Mouse (Mus musculus): ENCODE data around the gene Rps12. TPM values are rescaled to one million over a fixed set of nuclear protein-coding genes. Genes with fewer than 3 reads are reported as not detected.

The Rps12 gene
- 2,181 and 2,376 TPM in 2 replicates for polyA plus RNA-seq (2012; rRNA removed)

GRCm38 (mm10) chr10:23787062-23787821 lies at the start of gene Rps12:
Rps12 (minus strand) TSS chr10:23787275.

GRCm38 (mm10) chr10:23796551-23797503 lies 9.8 kb upstream of the Rps12 start, which contains the start of gene Slc18b1:
Slc18b1 (plus strand) TSS chr10:23796986.

Other genes starting within 250 kb of the Rps12 start
- 9.4 and 15.9 TPM in 2 replicates for gene Slc18b1, start 9.7 kb upstream of the Rps12 start, polyA plus RNA-seq (2012; rRNA removed)
- gene Vnn3, start 64.2 kb upstream of the Rps12 start, polyA plus RNA-seq (2012; rRNA removed) = 0.96 and 1.1 TPM in 2 replicates
- 13.5 and 22.5 TPM in 2 replicates for gene Vnn1, start 107.4 kb upstream of the Rps12 start, polyA plus RNA-seq (2012; rRNA removed)
- gene Taar1, start 133.1 kb upstream of the Rps12 start, polyA plus RNA-seq (2012; rRNA removed) = not detected in 2 replicates
- not detected in 2 replicates for gene Taar2, start 151.3 kb upstream of the Rps12 start, polyA plus RNA-seq (2012; rRNA removed)
- gene Taar3, start 162.3 kb upstream of the Rps12 start, polyA plus RNA-seq (2012; rRNA removed) = not detected in 2 replicates
- gene Taar4, start 173.2 kb upstream of the Rps12 start, polyA plus RNA-seq (2012; rRNA removed) = not detected in 2 replicates
- gene Taar5, start 183.4 kb upstream of the Rps12 start, polyA plus RNA-seq (2012; rRNA removed) = not detected in 2 replicates
- not detected in 2 replicates for gene Taar6, start 198.4 kb upstream of the Rps12 start, polyA plus RNA-seq (2012; rRNA removed)
- not detected in 2 replicates for gene Taar7a, start 206.2 kb upstream of the Rps12 start, polyA plus RNA-seq (2012; rRNA removed)
- gene Taar7b, start 212.7 kb upstream of the Rps12 start, polyA plus RNA-seq (2012; rRNA removed) = not detected in 2 replicates
- not detected in 2 replicates for gene Taar7d, start 239.9 kb upstream of the Rps12 start, polyA plus RNA-seq (2012; rRNA removed)

All from ovary, adult 2 months (tissue).